Mouse (Mus musculus): ENCODE results near the gene Ak7.

Ak7 gene

DNA sequence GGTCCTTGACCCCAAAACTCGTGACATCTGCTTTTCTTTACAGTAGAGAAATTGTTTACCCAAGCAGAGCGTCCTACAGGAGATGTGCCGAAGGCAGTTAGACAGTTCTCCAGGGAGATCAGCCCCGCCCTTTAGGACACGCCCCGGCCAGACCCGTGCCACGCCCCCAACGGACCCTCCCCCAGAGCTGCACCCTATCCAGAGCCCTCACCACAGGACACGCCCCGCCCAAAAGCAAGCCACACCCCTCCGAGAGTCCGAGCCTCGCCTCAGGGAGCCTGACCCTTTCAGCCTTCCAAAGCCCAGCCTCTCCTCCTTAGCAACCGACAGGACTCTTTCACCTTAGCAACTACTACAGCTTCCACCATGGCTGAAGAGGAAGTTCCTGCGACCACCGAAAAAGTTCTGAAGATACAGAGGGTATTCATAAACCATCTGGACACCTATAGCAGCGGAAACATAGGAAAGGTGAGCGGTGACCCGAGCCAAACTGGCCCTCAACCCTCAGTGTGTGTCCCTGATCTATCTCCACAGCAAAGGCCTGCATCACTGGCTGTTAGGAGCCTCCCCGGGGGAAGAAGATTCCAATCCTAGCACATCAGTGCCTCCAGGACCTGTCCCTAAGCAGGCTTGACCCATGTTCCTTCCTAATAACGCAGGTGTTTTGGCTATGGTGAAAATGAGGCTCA is at the start of gene Ak7:
Gene Ak7 (plus strand): TSS at position 178 of the 689 bp plus-strand sequence.
- DNase-seq (ENCODE audit: low spot score) = peak; percentile 81

GRCm38 (mm10) chr12:105676274-105676673 is 29.5 kb upstream of the Ak7 start:
- no peak for DNase-seq (ENCODE audit: low spot score)

DNA sequence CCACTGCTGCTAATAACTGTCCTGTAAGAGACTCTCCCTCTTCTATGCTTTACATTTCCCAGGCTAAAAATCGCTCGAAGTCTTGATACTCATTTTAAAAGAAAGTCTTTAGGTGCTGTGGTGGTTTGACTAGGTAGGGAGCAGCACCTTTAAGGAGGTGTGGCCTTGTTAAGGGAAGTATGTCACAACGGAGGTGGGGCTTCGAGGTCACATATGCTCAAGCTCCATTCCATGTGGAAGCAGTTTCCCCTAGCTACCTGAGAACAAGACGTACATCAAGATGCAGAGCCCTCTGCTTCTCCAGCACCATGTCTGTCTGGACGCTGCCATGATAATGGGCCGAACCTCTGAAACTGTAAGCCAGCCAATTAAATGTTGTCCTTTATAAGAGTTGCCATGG is 27.6 kb upstream of the Ak7 start:
- DNase-seq (ENCODE audit: low spot score) = no peak

- no peak for DNase-seq (ENCODE audit: low spot score)
These were observed 27.0 kb upstream of the Ak7 start for GRCm38 (mm10) chr12:105678762-105679161.

GRCm38 (mm10) chr12:105683933-105684901 is 21.6 kb upstream of the Ak7 start, which contains the start of gene Gskip:
Gene Gskip (plus strand): TSS chr12:105684829.
- DNase-seq (ENCODE audit: low spot score) = peak; percentile 64

DNA sequence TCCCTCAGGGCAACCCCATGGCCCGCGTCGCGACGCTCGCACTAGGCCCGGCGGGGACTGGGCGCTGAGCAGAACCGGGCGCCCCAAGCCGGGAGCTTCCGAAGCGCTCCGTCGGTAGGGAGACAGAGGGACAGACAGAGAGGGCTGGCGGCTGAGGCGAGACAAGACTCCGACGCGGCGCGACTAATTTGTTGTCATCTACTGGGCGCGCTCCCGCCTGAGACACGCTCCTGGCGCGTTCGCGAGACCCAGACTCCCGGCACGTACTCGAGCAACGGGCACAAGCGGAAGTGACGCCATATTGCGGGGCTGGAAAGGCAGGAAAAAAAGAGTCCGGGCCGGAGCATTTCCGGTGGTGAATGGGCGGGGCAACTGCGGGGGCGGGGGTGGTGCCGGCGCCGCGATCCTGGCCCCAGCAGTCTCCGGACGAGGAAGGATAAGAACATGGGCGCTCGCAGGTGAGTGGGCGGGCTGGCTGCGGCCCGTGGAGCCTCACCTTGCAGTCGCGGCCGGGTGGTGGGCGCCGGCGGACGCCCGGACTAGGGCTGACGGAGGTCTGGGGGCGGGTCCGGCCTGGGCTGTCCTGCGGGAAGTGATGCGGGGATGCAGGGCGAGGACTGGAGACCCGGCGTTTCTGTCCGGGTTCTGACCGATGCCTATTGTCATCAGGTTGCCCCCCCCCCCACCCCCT is 20.6 kb upstream of the Ak7 start, which contains the start of gene Atg2b:
Gene Atg2b (minus strand): TSS at position 211 of the 691 bp plus-strand sequence.
- peak; percentile 98 for DNase-seq (ENCODE audit: low spot score)

DNA sequence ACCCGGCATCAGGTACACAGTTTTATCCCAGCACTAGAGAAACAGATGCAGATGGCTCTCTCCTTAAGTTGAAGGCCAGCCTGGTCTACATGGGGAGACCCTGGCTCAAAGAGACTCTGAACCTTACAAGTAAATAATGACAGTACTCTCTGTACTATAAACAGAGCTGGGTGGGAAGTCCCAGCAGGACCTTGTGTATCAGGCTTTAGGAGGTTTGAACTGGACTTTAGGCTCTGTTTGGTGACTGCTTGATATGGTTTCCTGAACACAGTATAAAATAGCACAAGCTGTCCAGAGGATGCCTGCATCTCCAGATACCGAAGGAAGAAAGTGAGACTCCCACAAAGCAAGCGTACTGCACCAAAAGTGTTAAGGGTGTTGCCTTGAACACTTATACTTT is 19.0 kb upstream of the Ak7 start:
- no peak for DNase-seq (ENCODE audit: low spot score)

GRCm38 (mm10) chr12:105687416-105687815 is 18.4 kb upstream of the Ak7 start:
- no peak for DNase-seq (ENCODE audit: low spot score)

- no peak for DNase-seq (ENCODE audit: low spot score)
These were observed 17.2 kb upstream of the Ak7 start for GRCm38 (mm10) chr12:105688546-105688945.

DNA sequence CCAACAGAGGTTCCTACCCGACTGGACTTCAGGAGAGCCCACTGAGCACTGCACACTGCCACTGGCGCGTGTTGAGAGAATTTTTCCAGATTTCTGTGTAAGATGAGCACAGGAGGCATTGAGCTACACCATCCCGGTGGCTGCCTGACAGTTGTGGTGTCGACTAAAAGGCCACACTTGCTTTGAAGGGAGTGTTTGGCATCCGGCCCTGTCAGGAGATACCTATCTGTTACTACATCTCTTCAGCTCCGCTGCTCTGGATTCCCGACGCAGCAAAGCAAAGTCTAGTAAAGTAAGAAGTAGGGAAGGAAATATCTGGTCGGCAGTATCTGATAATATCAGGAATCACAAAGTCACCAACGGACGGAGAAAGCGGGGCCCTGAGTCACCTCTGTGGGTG is 16.3 kb upstream of the Ak7 start:
- no peak for DNase-seq (ENCODE audit: low spot score)

DNA sequence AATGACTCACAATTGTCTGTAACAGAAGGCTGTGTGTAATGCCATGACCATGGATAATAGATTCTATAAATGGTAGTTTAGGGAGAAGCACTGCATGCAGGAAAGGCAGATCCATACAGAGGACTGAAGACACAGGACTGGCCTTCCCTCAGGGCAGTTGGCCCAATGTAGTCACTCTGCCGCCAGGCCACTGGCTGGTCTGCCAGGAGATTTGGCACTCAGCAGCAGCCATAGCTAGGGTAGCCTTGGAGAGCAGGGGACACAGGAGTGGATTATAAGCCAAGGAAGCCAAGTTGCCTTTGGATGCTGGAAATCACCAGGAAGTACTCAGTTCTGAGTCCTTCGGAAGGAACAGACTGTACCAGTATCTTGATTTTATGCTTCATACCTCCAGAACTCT is 11.8 kb upstream of the Ak7 start:
- DNase-seq (ENCODE audit: low spot score) = no peak

DNA sequence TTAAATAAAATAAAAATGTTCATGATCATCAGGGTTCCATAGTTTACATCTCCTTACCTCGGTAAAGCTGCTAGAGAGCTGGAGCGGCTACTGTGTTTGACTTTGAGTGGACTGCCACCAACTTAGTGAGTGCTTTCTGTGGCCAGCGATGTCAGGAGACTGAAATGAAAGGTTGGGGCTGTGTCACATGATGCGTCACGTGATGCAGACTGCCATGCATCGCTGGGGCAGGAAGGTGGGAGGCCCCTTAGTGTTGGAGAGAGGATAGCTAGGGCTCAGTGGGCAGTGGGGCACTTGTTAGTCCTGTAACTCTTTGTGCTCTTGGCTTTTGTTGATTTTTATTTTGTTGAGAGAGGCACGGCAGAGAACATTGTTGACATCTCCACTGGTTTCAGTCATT is 9.9 kb upstream of the Ak7 start:
- DNase-seq (ENCODE audit: low spot score) = no peak

- no peak for DNase-seq (ENCODE audit: low spot score)
These were observed 8.5 kb upstream of the Ak7 start for GRCm38 (mm10) chr12:105697104-105697780.

DNA sequence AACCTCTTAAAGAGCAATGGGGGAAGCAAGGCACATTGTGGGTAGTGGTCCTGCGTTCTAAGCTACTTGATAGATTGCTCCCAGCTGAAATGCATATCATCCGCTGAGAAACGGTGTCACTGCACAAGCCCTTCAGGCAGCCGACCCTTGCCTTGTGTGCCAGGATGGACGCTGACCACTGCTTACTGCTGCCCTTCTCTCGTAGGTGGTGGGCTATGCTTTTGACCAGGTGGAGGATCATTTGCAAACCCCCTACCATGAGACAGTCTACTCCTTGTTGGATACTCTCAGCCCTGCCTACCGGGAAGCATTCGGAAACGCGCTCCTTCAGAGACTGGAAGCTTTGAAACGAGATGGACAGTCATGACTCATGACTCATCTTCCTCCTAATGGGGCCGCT is 5.3 kb upstream of the Ak7 start:
- DNase-seq (ENCODE audit: low spot score) = no peak

DNA sequence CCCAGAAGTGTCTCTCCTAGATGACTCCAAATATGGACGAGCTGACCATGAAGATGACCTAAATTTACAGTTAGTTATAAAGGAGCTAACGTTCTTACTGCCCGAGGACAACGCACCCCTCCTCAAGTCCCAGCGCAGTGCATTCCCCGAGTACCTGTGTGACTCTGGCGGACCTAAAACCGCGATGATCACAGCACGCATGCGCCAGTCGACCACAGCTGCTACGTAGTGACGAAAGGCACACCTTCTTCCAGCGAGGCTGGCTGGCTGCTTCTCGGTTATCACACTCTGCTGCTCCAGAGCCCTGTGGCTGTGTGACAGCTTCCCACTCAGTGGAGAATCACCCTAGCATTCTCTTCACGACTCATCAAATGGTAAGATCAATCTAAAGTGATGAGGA is 12.8 kb downstream of the Ak7 start:
- DNase-seq (ENCODE audit: low spot score) = peak; percentile 49

GRCm38 (mm10) chr12:105720196-105720595 is 14.4 kb downstream of the Ak7 start:
- DNase-seq (ENCODE audit: low spot score) = no peak

DNA sequence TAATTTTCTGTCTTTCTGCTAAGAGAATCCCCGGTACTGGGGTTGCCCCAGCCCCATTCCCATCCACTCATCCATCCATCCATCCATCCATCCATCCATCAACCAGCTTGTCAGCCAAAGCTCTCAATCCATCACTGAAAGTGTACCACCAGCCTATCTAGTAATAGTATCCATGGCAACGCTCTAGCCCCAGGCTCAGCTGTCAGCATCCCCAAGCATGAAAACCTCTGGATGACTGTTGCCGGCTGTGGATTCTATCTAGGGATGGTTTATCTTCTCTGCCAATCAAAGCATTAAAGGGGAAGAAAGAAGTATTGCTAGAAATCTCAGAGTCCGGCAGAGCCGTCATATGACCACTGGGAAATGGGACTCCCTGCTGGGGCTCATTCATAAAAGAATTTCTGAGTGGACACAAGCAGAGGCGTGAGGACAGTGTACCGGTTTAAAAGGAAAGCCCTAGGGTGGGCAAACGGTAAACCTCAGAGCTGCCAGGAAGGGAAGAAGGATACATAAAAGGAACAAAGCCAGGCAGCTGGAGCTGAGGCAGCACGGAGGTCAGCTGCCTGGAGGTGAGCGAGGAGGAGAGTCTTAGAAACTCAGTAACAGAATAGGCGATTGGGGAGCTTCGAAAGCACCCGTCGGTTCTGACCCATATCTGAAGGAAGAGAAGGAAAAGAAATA is 15.8 kb downstream of the Ak7 start:
- no peak for DNase-seq (ENCODE audit: low spot score)

- peak; percentile 70 for DNase-seq (ENCODE audit: low spot score)
These were observed 16.9 kb downstream of the Ak7 start for GRCm38 (mm10) chr12:105722657-105723056.

DNA sequence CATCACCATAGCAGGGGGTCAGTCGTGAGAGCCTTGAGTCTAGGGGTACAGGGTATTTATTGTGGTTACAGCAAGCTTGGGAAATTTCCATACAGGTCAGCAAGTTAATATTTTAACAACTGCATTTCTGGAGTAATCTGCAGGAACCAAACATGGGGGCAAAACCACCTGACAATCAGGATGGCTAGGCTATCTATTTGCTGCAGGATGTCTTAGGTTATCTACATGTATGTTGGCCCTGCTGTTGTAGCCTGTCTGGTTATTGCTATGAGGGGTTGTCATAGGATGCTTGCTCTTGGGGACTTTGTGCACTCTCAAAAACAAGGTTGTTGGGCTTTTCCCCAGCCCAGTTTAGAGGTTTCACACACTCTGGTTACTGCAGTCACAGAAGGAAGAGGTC is 18.8 kb downstream of the Ak7 start:
- DNase-seq (ENCODE audit: low spot score) = peak; percentile 37

DNA sequence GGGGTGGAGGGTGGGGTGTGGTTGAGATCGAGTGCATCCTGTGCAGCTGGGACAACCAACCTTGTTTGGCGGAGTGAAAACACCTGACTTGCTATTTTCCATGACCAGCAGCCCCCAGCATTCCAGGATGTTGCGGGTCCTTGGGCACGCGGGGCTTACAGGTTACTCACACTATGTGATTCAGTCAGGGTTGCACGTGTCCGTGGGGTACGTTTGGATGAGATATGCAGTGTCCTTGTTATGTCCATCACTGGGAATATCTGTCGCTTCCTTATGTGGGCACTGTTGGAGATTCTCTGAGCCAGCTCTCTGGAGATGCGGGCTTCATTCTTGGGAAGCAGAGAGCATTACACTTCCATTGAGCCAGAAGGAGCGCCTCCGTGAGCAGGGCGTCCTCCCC is 20.0 kb downstream of the Ak7 start:
- DNase-seq (ENCODE audit: low spot score) = no peak

GRCm38 (mm10) chr12:105727268-105727667 is 21.5 kb downstream of the Ak7 start:
- peak; percentile 41 for DNase-seq (ENCODE audit: low spot score)
